Mouse (Mus musculus) heart, postnatal 36 days (tissue): Measurements from ENCODE around the gene Krt77. TPM values are rescaled to one million over a fixed set of nuclear protein-coding genes. Genes with fewer than 3 reads are reported as not detected.

Source experiments
- DNase-seq, 2 experiments: peaks; one replicate each; pipeline ENCODE4 v3.0.0; 2021 to 2022
- intact Hi-C: fragments of 180-260 bp; cut with DNase I; formaldehyde crosslinking; loops from one replicate; pipeline ENCODE4 v1.15.1; 2025
- total RNA-seq, 2 experiments: library from RNA; stranded (reverse); gene quantifications; 2 replicates each; pipeline ENCODE4 v1.2.3; 2021

The Krt77 gene
- total RNA-seq: not detected

GRCm38 (mm10) chr15:101869431-101869830 is at the start of gene Krt77:
TSS of gene Krt77 (minus strand) at chr15:101869705.
- no peak for DNase-seq
- intact Hi-C loops: no loop called here

- intact Hi-C loops: no loop called here
- no peak for DNase-seq
Observed at GRCm38 (mm10) chr15:101916072-101916471, 46.6 kb upstream of the Krt77 start.

- DNase-seq: no peak
- intact Hi-C loops: loop anchor here (5.0 kb wide), 1 partner anchor 67 kb away; no protein-coding TSS in a partner anchor
Observed at GRCm38 (mm10) chr15:101904849-101905248, 35.3 kb upstream of the Krt77 start.

GRCm38 (mm10) chr15:101902171-101903149 is 33.0 kb upstream of the Krt77 start:
- DNase-seq: no peak
- intact Hi-C loops: loop anchor here (5.0 kb wide), 1 partner anchor 70 kb away; no protein-coding TSS in a partner anchor

- no peak for DNase-seq
- intact Hi-C loops: no loop called here
Observed at GRCm38 (mm10) chr15:101895216-101895615, 25.7 kb upstream of the Krt77 start.

- DNase-seq: no peak
- intact Hi-C loops: no loop called here
Observed at GRCm38 (mm10) chr15:101892820-101893219, 23.3 kb upstream of the Krt77 start, which contains the start of gene Krt76. TSS of gene Krt76 (minus strand) at chr15:101892920.

GRCm38 (mm10) chr15:101879776-101880175 is 10.3 kb upstream of the Krt77 start:
- intact Hi-C loops: no loop called here
- DNase-seq: no peak

GRCm38 (mm10) chr15:101878041-101878440 is 8.5 kb upstream of the Krt77 start:
- intact Hi-C loops: no loop called here
- no peak for DNase-seq

GRCm38 (mm10) chr15:101874383-101874782 is 4.9 kb upstream of the Krt77 start:
- intact Hi-C loops: no loop called here
- DNase-seq: no peak

GRCm38 (mm10) chr15:101873231-101873630 is 3.7 kb upstream of the Krt77 start:
- DNase-seq: no peak
- intact Hi-C loops: no loop called here

GRCm38 (mm10) chr15:101866754-101867153 is 2.8 kb downstream of the Krt77 start:
- intact Hi-C loops: no loop called here
- DNase-seq: no peak

GRCm38 (mm10) chr15:101860421-101861130 is 8.9 kb downstream of the Krt77 start:
- DNase-seq: no peak
- intact Hi-C loops: no loop called here

GRCm38 (mm10) chr15:101859735-101860170 is 9.8 kb downstream of the Krt77 start:
- intact Hi-C loops: no loop called here
- peak; percentile 18 to 41 for DNase-seq

- intact Hi-C loops: no loop called here
- no peak for DNase-seq
Observed at GRCm38 (mm10) chr15:101858673-101859425, 10.7 kb downstream of the Krt77 start.

GRCm38 (mm10) chr15:101856696-101857095 is 12.8 kb downstream of the Krt77 start:
- DNase-seq: no peak
- intact Hi-C loops: no loop called here

- intact Hi-C loops: no loop called here
Observed at GRCm38 (mm10) chr15:101855732-101856131, 13.8 kb downstream of the Krt77 start.

GRCm38 (mm10) chr15:101854294-101854693 is 15.2 kb downstream of the Krt77 start:
- DNase-seq: no peak
- intact Hi-C loops: no loop called here

More at GRCm38 (mm10) chr15:101855732-101856131, 13.8 kb downstream of the Krt77 start:
- DNase-seq: no peak

- DNase-seq: no peak
- intact Hi-C loops: no loop called here
Observed at GRCm38 (mm10) chr15:101852571-101852970, 16.9 kb downstream of the Krt77 start.

GRCm38 (mm10) chr15:101850694-101851093 is 18.8 kb downstream of the Krt77 start, which contains the start of gene Krt1:
TSS of gene Krt1 (minus strand) at chr15:101850794.
- DNase-seq: no peak
- intact Hi-C loops: no loop called here

GRCm38 (mm10) chr15:101845971-101846403 is 23.5 kb downstream of the Krt77 start:
- intact Hi-C loops: no loop called here
- DNase-seq: peak; percentile 17 to 18
